Mouse (Mus musculus) neural tube, embryonic 13.5 days (tissue): ENCODE results near the gene Kpna2. TPM values are rescaled to one million over a fixed set of nuclear protein-coding genes. Genes with fewer than 3 reads are reported as not detected.
"Not testable (repeated sequence)": the region's sequence is repeated elsewhere in the genome, so short reads cannot be mapped to it uniquely, and the experiment has no call there.

Experiments
- ATAC-seq: fragments of 200-750 bp; cut with Nextera tagmentation; 2 replicates; pipeline ENCODE4 v1.8.0; 2017; ENCODE audit warnings: low read depth, mild to moderate bottlenecking, moderate TSS enrichment, moderate library complexity
- H3K27ac ChIP-seq: fragments of 300-500 bp; sonication (generic); replicated peaks from 2 replicates; pipeline ENCODE4 v1.5.1; 2015; ENCODE audit warnings: moderate library complexity, mild to moderate bottlenecking, inconsistent platforms
- H3K27me3 ChIP-seq: fragments of 300-500 bp; sonication (generic); 2 replicates; pipeline ENCODE4 v1.6.1; 2015; ENCODE audit warnings: mild to moderate bottlenecking, inconsistent platforms
- H3K36me3 ChIP-seq: fragments of 300-500 bp; sonication (generic); 2 replicates; pipeline ENCODE4 v1.6.1; 2015; ENCODE audit warnings: mild to moderate bottlenecking, inconsistent platforms
- H3K4me1 ChIP-seq: fragments of 300-500 bp; sonication (generic); replicated peaks from 2 replicates; pipeline ENCODE4 v1.6.1; 2015; ENCODE audit warnings: inconsistent platforms
- H3K4me2 ChIP-seq: fragments of 300-500 bp; sonication (generic); 2 replicates; pipeline ENCODE4 v1.6.1; 2015; ENCODE audit warnings: inconsistent platforms, mild to moderate bottlenecking, moderate library complexity
- H3K4me3 ChIP-seq: fragments of 300-500 bp; sonication (generic); 2 replicates; pipeline ENCODE4 v1.5.1; 2015; ENCODE audit warnings: mild to moderate bottlenecking, inconsistent platforms
- H3K9ac ChIP-seq: fragments of 300-500 bp; sonication (generic); 2 replicates; pipeline ENCODE4 v1.6.1; 2015; ENCODE audit warnings: moderate library complexity, mild to moderate bottlenecking, inconsistent platforms
- H3K9me3 ChIP-seq: fragments of 300-500 bp; sonication (generic); 2 replicates; pipeline ENCODE4 v1.6.1; 2016; ENCODE audit warnings: inconsistent platforms
- WGBS: fragments of 180-500 bp; shearing (Covaris S2); methylation state at CpG from one replicate; pipeline ENCODE4 v1.1.7; 2015; 5-methylcytosine and 5-hydroxymethylcytosine counted together
- polyA plus RNA-seq: library from polyadenylated mRNA; unstranded; fragments of >200 nt; fragmentation: Nextera tagmentation; extraction: Ambion mirVana; gene quantifications from 2 replicates; pipeline ENCODE4 v1.2.1, GENCODE M21; 2015

Kpna2 gene
- polyA plus RNA-seq, 1 experiment from 2014 or later = 181 TPM

GRCm38 (mm10) chr11:106998651-106999150, 640 bp downstream of the Kpna2 start:
- peak overlapping the region; percentile 97 for H3K4me3 ChIP-seq
- H3K27ac ChIP-seq = peak overlapping the region; percentile 87
- H3K27me3 ChIP-seq = no peaks in the 10 kb centered on the region
- no peaks in the 10 kb centered on the region for H3K9me3 ChIP-seq
- ATAC-seq = peak; percentile 57
- peak overlapping the region; percentile 82 for H3K4me2 ChIP-seq
- H3K9ac ChIP-seq = peak overlapping the region; percentile 85
- peaks cover 30% of the 10 kb centered on the region for H3K36me3 ChIP-seq
- WGBS = under 1% methylated on average over 26 of the region's 26 CpGs
- peaks cover 24% of the 10 kb centered on the region for H3K4me1 ChIP-seq

GRCm38 (mm10) chr11:106997976-106998375, 1.4 kb downstream of the Kpna2 start:
- Histone ChIP-seq H3K9ac (peak overlapping the region; percentile 85), H3K4me3 (peak overlapping the region; percentile 97), H3K27ac (peak overlapping the region; percentile 87; the same call in 1 of the 2 replicates), H3K36me3 (peaks cover 35% of the 10 kb centered on the region), H3K4me1 (peaks cover 24% of the 10 kb centered on the region), H3K9me3 (no peaks in the 10 kb centered on the region), H3K4me2 (peak overlapping the region; percentile 82), H3K27me3 (no peaks in the 10 kb centered on the region)
- 14% methylated on average over 5 of the region's 5 CpGs for WGBS
- ATAC-seq = no peak

GRCm38 (mm10) chr11:106996492-106996891, 2.8 kb downstream of the Kpna2 start:
- H3K4me3 ChIP-seq, H3K27ac ChIP-seq, H3K9ac ChIP-seq, H3K4me2 ChIP-seq, H3K9me3 ChIP-seq, ATAC-seq, H3K27me3 ChIP-seq: not testable (repeated sequence)
- peaks cover 24% of the 10 kb centered on the region for H3K4me1 ChIP-seq
- 91% methylated on average over 7 of the region's 7 CpGs for WGBS
- peaks cover 40% of the 10 kb centered on the region for H3K36me3 ChIP-seq

GRCm38 (mm10) chr11:106994246-106995085, 4.9 kb downstream of the Kpna2 start:
- H3K4me2 ChIP-seq = no peak overlapping the region
- H3K27me3 ChIP-seq = no peaks in the 10 kb centered on the region
- no peak for ATAC-seq
- H3K9ac ChIP-seq = no peak overlapping the region
- peaks cover 60% of the 10 kb centered on the region for H3K36me3 ChIP-seq
- 86% methylated on average over 3 of the region's 3 CpGs for WGBS
- H3K27ac ChIP-seq = no peak overlapping the region
- no peak overlapping the region for H3K4me3 ChIP-seq
- H3K9me3 ChIP-seq = no peaks in the 10 kb centered on the region
- peaks cover 24% of the 10 kb centered on the region for H3K4me1 ChIP-seq

GRCm38 (mm10) chr11:106987384-106987783, 12.0 kb downstream of the Kpna2 start:
- Histone ChIP-seq H3K27me3 (no peaks in the 10 kb centered on the region), H3K4me3 (no peak overlapping the region), H3K27ac (no peak overlapping the region), H3K9ac (no peak overlapping the region), H3K4me1 (no peaks in the 10 kb centered on the region), H3K36me3 (peaks cover 45% of the 10 kb centered on the region), H3K4me2 (no peak overlapping the region), H3K9me3 (no peaks in the 10 kb centered on the region)
- WGBS = 94% methylated on average over 2 of the region's 2 CpGs
- ATAC-seq = no peak

GRCm38 (mm10) chr11:106985979-106986604, 13.2 kb downstream of the Kpna2 start:
- not testable (repeated sequence) for H3K27me3 ChIP-seq, H3K4me1 ChIP-seq, H3K27ac ChIP-seq, H3K9ac ChIP-seq, ATAC-seq, H3K4me2 ChIP-seq, H3K4me3 ChIP-seq, H3K9me3 ChIP-seq
- 83% methylated on average over 9 of the region's 9 CpGs for WGBS
- H3K36me3 ChIP-seq = peaks cover 39% of the 10 kb centered on the region

- H3K4me3 ChIP-seq = no peak overlapping the region
- 60% methylated on average over 5 of the region's 5 CpGs for WGBS
- H3K9me3 ChIP-seq = no peaks in the 10 kb centered on the region
- no peak overlapping the region for H3K27ac ChIP-seq
- H3K4me2 ChIP-seq = no peak overlapping the region
- H3K36me3 ChIP-seq = peaks cover 5% of the 10 kb centered on the region
- no peaks in the 10 kb centered on the region for H3K4me1 ChIP-seq
- H3K27me3 ChIP-seq = no peaks in the 10 kb centered on the region
- ATAC-seq = no peak
- no peak overlapping the region for H3K9ac ChIP-seq
Measured at GRCm38 (mm10) chr11:106982351-106982750, 17.0 kb downstream of the Kpna2 start.

GRCm38 (mm10) chr11:106981787-106982186, 17.6 kb downstream of the Kpna2 start:
- Histone ChIP-seq H3K9me3 (no peaks in the 10 kb centered on the region), H3K27ac (no peak overlapping the region), H3K9ac (no peak overlapping the region), H3K27me3 (no peaks in the 10 kb centered on the region), H3K36me3 (no peaks in the 10 kb centered on the region), H3K4me2 (no peak overlapping the region), H3K4me3 (no peak overlapping the region), H3K4me1 (no peaks in the 10 kb centered on the region)
- ATAC-seq = no peak
- 15% methylated on average over 1 of the region's 1 CpGs for WGBS

GRCm38 (mm10) chr11:106980455-106980854, 18.9 kb downstream of the Kpna2 start:
- H3K9ac ChIP-seq = no peak overlapping the region
- no peak overlapping the region for H3K4me3 ChIP-seq
- H3K27me3 ChIP-seq = no peaks in the 10 kb centered on the region
- no peaks in the 10 kb centered on the region for H3K9me3 ChIP-seq
- no peaks in the 10 kb centered on the region for H3K4me1 ChIP-seq
- WGBS = 27% methylated on average over 7 of the region's 7 CpGs
- H3K27ac ChIP-seq = no peak overlapping the region
- H3K36me3 ChIP-seq = no peaks in the 10 kb centered on the region
- H3K4me2 ChIP-seq = no peak overlapping the region
- ATAC-seq = no peak

GRCm38 (mm10) chr11:106976194-106976593, 23.1 kb downstream of the Kpna2 start:
- no peak for ATAC-seq
- Histone ChIP-seq H3K27me3 (no peaks in the 10 kb centered on the region), H3K4me2 (no peak overlapping the region), H3K9ac (no peak overlapping the region), H3K36me3 (no peaks in the 10 kb centered on the region), H3K9me3 (peaks cover 2% of the 10 kb centered on the region; the same call in 1 of the 2 replicates), H3K4me1 (no peaks in the 10 kb centered on the region), H3K27ac (no peak overlapping the region), H3K4me3 (no peak overlapping the region)
- WGBS = 81% methylated on average over 8 of the region's 8 CpGs

- peaks cover 2% of the 10 kb centered on the region; the same call in 1 of the 2 replicates for H3K9me3 ChIP-seq
- H3K4me3 ChIP-seq = no peak overlapping the region
- no peaks in the 10 kb centered on the region for H3K27me3 ChIP-seq
- no peaks in the 10 kb centered on the region for H3K36me3 ChIP-seq
- no peak overlapping the region for H3K9ac ChIP-seq
- H3K4me1 ChIP-seq = no peaks in the 10 kb centered on the region
- no peak overlapping the region for H3K27ac ChIP-seq
- no peak overlapping the region for H3K4me2 ChIP-seq
- no peak for ATAC-seq
- 77% methylated on average over 8 of the region's 8 CpGs for WGBS
Measured at GRCm38 (mm10) chr11:106975419-106976177, 23.7 kb downstream of the Kpna2 start.

GRCm38 (mm10) chr11:106974440-106974839, 24.9 kb downstream of the Kpna2 start:
- H3K27ac ChIP-seq = no peak overlapping the region
- no peak for ATAC-seq
- H3K27me3 ChIP-seq = no peaks in the 10 kb centered on the region
- no peak overlapping the region for H3K4me3 ChIP-seq
- H3K36me3 ChIP-seq = no peaks in the 10 kb centered on the region
- no peak overlapping the region for H3K4me2 ChIP-seq
- H3K4me1 ChIP-seq = no peaks in the 10 kb centered on the region
- 76% methylated on average over 2 of the region's 2 CpGs for WGBS
- H3K9ac ChIP-seq = no peak overlapping the region
- H3K9me3 ChIP-seq = peaks cover 2% of the 10 kb centered on the region; the same call in 1 of the 2 replicates
